Mouse (Mus musculus) kidney, adult 11 months (tissue): Measurements from ENCODE around the gene Ddx4.

Experiments
- DNase-seq: peaks from one replicate; pipeline ENCODE4 v3.0.0; 2022

The Ddx4 gene

DNA sequence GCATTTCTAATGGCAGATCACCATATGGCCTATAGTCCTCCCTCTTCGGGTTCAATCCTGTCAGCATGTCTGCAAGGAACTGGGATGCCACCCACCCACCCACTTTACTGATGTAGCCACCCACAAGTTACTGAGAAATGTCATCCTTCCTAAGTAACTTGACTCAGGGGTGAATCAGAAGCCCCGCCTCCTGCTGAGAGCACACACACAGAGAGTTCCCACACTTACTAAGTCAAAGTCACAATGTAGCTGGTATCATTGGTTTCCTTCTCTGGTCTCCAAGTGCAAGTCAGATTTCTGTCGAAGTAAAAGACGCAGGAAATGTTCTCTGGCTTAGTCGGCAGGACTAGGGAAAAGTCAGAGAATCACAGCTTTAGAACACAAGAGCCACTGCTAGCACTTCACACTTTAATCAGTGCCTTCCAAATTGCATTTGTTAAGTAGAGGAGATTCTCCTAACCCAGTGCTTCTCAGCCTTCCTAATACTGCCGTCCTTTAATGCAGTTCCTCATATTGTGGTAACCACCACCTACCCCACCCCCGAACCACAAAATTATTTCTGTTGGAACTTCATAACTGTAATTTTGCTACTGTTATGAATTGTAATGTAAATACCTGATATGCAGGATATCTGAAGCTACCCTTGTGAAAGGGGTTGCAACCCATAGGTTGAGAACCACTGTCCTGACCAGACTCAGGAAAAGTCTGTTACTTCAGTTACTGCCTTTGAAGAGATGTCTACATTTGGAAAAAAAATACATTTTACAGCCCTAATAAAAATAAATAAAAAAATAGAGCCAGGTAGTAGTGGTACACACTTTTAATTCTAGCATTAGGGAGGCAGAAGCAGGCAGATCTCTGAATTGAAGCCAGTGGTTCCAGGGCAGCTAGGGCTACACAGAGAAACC, 100.4 kb downstream of the Ddx4 start:
- no peak for DNase-seq
